Mouse (Mus musculus): ENCODE results near the gene Gm20388.

- TF ChIP-seq GATA1 (IDR thresholded peaks at IDR 0.05; ENCODE audit: low read length), result no peak
- no peak for TF ChIP-seq TAL1 (IDR thresholded peaks at IDR 0.05; ENCODE audit: low read length)
Measured at GRCm38 (mm10) chr8:122084145-122084544, 2173.5 kb downstream of the Gm20388 start.

Measured in erythroblast, embryonic 14.5 days (primary cell).